Mouse (Mus musculus): ENCODE measurements around the gene Hectd4. TPM values are rescaled to one million over a fixed set of nuclear protein-coding genes. Genes with fewer than 3 reads are reported as not detected.
"Not testable (repeated sequence)": the region's sequence is repeated elsewhere in the genome, so short reads cannot be mapped to it uniquely, and the experiment has no call there.

Gene Hectd4
- polyA plus RNA-seq, 1 experiment from 2014 or later = 35.2 TPM

- Histone ChIP-seq H3K27me3 (ENCODE audit: control insufficient read depth, insufficient read depth, low read length) (no peaks in the 10 kb centered on the region), H3K9me3 (ENCODE audit: control insufficient read depth, low read length) (no peaks in the 10 kb centered on the region), H3K4me1 (ENCODE audit: control insufficient read depth, insufficient read depth, low read length) (no peaks in the 10 kb centered on the region), H3K4me3 (ENCODE audit: low read depth, low read length) (no peak overlapping the region), H3K4me2 (ENCODE audit: low read depth, low read length) (no peak overlapping the region), H3K36me3 (ENCODE audit: control insufficient read depth, insufficient read depth, low read length) (peaks cover 94% of the 10 kb centered on the region), H3K9ac (replicated peaks; ENCODE audit: low read depth, low read length) (no peak overlapping the region), H3K27ac (ENCODE audit: low read depth, low read length) (no peak overlapping the region)
- WGBS = 86% methylated on average over 7 of the region's 7 CpGs
- ATAC-seq (ENCODE audit: low read depth) = no peak
Measured at GRCm38 (mm10) chr5:121363441-121363840, 143.4 kb downstream of the Hectd4 start.

GRCm38 (mm10) chr5:121366449-121367225 is 146.6 kb downstream of the Hectd4 start:
- 81% methylated on average over 16 of the region's 16 CpGs for WGBS
- Histone ChIP-seq H3K27ac (ENCODE audit: low read depth, low read length) (no peak overlapping the region), H3K4me2 (ENCODE audit: low read depth, low read length) (no peak overlapping the region), H3K9ac (replicated peaks; ENCODE audit: low read depth, low read length) (no peak overlapping the region), H3K36me3 (ENCODE audit: control insufficient read depth, insufficient read depth, low read length) (peaks cover 74% of the 10 kb centered on the region), H3K27me3 (ENCODE audit: control insufficient read depth, insufficient read depth, low read length) (no peaks in the 10 kb centered on the region), H3K4me1 (ENCODE audit: control insufficient read depth, insufficient read depth, low read length) (no peaks in the 10 kb centered on the region), H3K9me3 (ENCODE audit: control insufficient read depth, low read length) (no peaks in the 10 kb centered on the region), H3K4me3 (ENCODE audit: low read depth, low read length) (no peak overlapping the region)
- no peak for ATAC-seq (ENCODE audit: low read depth)

GRCm38 (mm10) chr5:121367255-121367654 is 147.2 kb downstream of the Hectd4 start:
- no peaks in the 10 kb centered on the region for H3K27me3 ChIP-seq (ENCODE audit: control insufficient read depth, insufficient read depth, low read length)
- peaks cover 73% of the 10 kb centered on the region for H3K36me3 ChIP-seq (ENCODE audit: control insufficient read depth, insufficient read depth, low read length)
- H3K4me3 ChIP-seq (ENCODE audit: low read depth, low read length) = no peak overlapping the region
- no peak for ATAC-seq (ENCODE audit: low read depth)
- 97% methylated on average over 4 of the region's 4 CpGs for WGBS
- H3K4me1 ChIP-seq (ENCODE audit: control insufficient read depth, insufficient read depth, low read length) = no peaks in the 10 kb centered on the region
- no peak overlapping the region for H3K27ac ChIP-seq (ENCODE audit: low read depth, low read length)
- H3K9ac ChIP-seq (replicated peaks; ENCODE audit: low read depth, low read length) = no peak overlapping the region
- H3K4me2 ChIP-seq (ENCODE audit: low read depth, low read length) = no peak overlapping the region
- no peaks in the 10 kb centered on the region for H3K9me3 ChIP-seq (ENCODE audit: control insufficient read depth, low read length)

GRCm38 (mm10) chr5:121371712-121372111 is 151.7 kb downstream of the Hectd4 start:
- WGBS = 81% methylated on average over 6 of the region's 6 CpGs
- Histone ChIP-seq H3K4me1 (ENCODE audit: control insufficient read depth, insufficient read depth, low read length) (no peaks in the 10 kb centered on the region), H3K36me3 (ENCODE audit: control insufficient read depth, insufficient read depth, low read length) (peaks cover 68% of the 10 kb centered on the region), H3K4me3 (ENCODE audit: low read depth, low read length) (no peak overlapping the region), H3K9me3 (ENCODE audit: control insufficient read depth, low read length) (no peaks in the 10 kb centered on the region), H3K9ac (replicated peaks; ENCODE audit: low read depth, low read length) (no peak overlapping the region), H3K4me2 (ENCODE audit: low read depth, low read length) (no peak overlapping the region), H3K27ac (ENCODE audit: low read depth, low read length) (no peak overlapping the region), H3K27me3 (ENCODE audit: control insufficient read depth, insufficient read depth, low read length) (no peaks in the 10 kb centered on the region)
- ATAC-seq (ENCODE audit: low read depth) = no peak

GRCm38 (mm10) chr5:121374790-121375189 is 154.8 kb downstream of the Hectd4 start:
- 88% methylated on average over 3 of the region's 3 CpGs for WGBS
- peaks cover 65% of the 10 kb centered on the region for H3K36me3 ChIP-seq (ENCODE audit: control insufficient read depth, insufficient read depth, low read length)
- ATAC-seq (ENCODE audit: low read depth) = no peak

GRCm38 (mm10) chr5:121376972-121377371 is 157.0 kb downstream of the Hectd4 start:
- H3K27me3 ChIP-seq (ENCODE audit: control insufficient read depth, insufficient read depth, low read length); H3K4me3 ChIP-seq (ENCODE audit: low read depth, low read length); H3K4me1 ChIP-seq (ENCODE audit: control insufficient read depth, insufficient read depth, low read length); H3K27ac ChIP-seq (ENCODE audit: low read depth, low read length); H3K9me3 ChIP-seq (ENCODE audit: control insufficient read depth, low read length); H3K4me2 ChIP-seq (ENCODE audit: low read depth, low read length); ATAC-seq (ENCODE audit: low read depth); H3K9ac ChIP-seq (replicated peaks; ENCODE audit: low read depth, low read length): not testable (repeated sequence)
- H3K36me3 ChIP-seq (ENCODE audit: control insufficient read depth, insufficient read depth, low read length) = peaks cover 73% of the 10 kb centered on the region
- WGBS = 77% methylated on average over 5 of the region's 5 CpGs

More at GRCm38 (mm10) chr5:121374790-121375189, 154.8 kb downstream of the Hectd4 start:
- Histone ChIP-seq H3K27ac (ENCODE audit: low read depth, low read length) (no peak overlapping the region), H3K4me1 (ENCODE audit: control insufficient read depth, insufficient read depth, low read length) (no peaks in the 10 kb centered on the region), H3K27me3 (ENCODE audit: control insufficient read depth, insufficient read depth, low read length) (no peaks in the 10 kb centered on the region), H3K9me3 (ENCODE audit: control insufficient read depth, low read length) (no peaks in the 10 kb centered on the region), H3K4me2 (ENCODE audit: low read depth, low read length) (no peak overlapping the region), H3K4me3 (ENCODE audit: low read depth, low read length) (no peak overlapping the region), H3K9ac (replicated peaks; ENCODE audit: low read depth, low read length) (no peak overlapping the region)

- Histone ChIP-seq H3K4me1 (ENCODE audit: control insufficient read depth, insufficient read depth, low read length) (peaks cover 4% of the 10 kb centered on the region; the same call in 1 of the 2 replicates), H3K9ac (replicated peaks; ENCODE audit: low read depth, low read length) (no peak overlapping the region), H3K36me3 (ENCODE audit: control insufficient read depth, insufficient read depth, low read length) (peaks cover 59% of the 10 kb centered on the region), H3K27ac (ENCODE audit: low read depth, low read length) (no peak overlapping the region), H3K4me2 (ENCODE audit: low read depth, low read length) (no peak overlapping the region), H3K4me3 (ENCODE audit: low read depth, low read length) (no peak overlapping the region), H3K27me3 (ENCODE audit: control insufficient read depth, insufficient read depth, low read length) (no peaks in the 10 kb centered on the region), H3K9me3 (ENCODE audit: control insufficient read depth, low read length) (no peaks in the 10 kb centered on the region)
- WGBS = 97% methylated on average over 13 of the region's 13 CpGs
- ATAC-seq (ENCODE audit: low read depth) = no peak
Measured at GRCm38 (mm10) chr5:121378678-121379256, 158.7 kb downstream of the Hectd4 start.

- Histone ChIP-seq H3K9ac (replicated peaks; ENCODE audit: low read depth, low read length) (no peak overlapping the region), H3K9me3 (ENCODE audit: control insufficient read depth, low read length) (no peaks in the 10 kb centered on the region), H3K4me2 (ENCODE audit: low read depth, low read length) (no peak overlapping the region), H3K4me1 (ENCODE audit: control insufficient read depth, insufficient read depth, low read length) (peaks cover 10% of the 10 kb centered on the region; the same call in 1 of the 2 replicates), H3K27ac (ENCODE audit: low read depth, low read length) (no peak overlapping the region), H3K27me3 (ENCODE audit: control insufficient read depth, insufficient read depth, low read length) (no peaks in the 10 kb centered on the region), H3K4me3 (ENCODE audit: low read depth, low read length) (no peak overlapping the region), H3K36me3 (ENCODE audit: control insufficient read depth, insufficient read depth, low read length) (peaks cover 43% of the 10 kb centered on the region)
- ATAC-seq (ENCODE audit: low read depth) = no peak
- 99% methylated on average over 2 of the region's 2 CpGs for WGBS
Measured at GRCm38 (mm10) chr5:121380692-121381091, 160.7 kb downstream of the Hectd4 start.
